Mouse (Mus musculus) testis, postnatal 10 days (tissue): ENCODE measurements around the gene Kctd17.

Experiments used
- DNase-seq: peaks from one replicate; pipeline ENCODE4 v3.0.0; 2021; ENCODE audit warnings: low spot score

Gene Kctd17

DNA sequence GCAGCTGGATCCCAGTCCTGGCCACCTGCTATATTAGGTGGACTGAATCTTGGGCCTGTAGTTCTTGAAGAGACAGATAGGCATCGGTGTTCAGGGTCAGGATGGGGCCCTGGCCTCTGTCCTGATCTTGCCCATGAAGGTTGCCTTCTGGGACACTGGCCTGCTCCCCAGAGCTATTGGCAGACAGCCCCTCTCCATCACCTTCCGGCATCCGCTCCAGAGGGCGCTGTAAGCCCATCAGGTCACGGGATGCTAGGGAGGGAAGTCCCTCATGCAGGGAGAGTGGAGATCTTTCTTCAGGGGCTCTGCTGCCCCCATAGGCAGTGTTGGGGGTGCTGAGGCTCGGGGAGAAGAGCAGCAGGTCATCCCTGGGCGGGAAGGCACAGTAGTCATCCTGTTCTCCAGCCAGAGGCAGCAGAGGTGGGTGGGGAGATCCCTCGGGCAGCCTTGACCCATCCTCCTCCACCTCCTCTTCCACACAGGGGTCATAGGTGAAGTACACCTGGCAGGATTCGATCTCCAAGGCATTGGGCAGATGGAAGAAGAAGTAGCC is 53.2 kb downstream of the Kctd17 start:
- peak; percentile 57 for DNase-seq

DNA sequence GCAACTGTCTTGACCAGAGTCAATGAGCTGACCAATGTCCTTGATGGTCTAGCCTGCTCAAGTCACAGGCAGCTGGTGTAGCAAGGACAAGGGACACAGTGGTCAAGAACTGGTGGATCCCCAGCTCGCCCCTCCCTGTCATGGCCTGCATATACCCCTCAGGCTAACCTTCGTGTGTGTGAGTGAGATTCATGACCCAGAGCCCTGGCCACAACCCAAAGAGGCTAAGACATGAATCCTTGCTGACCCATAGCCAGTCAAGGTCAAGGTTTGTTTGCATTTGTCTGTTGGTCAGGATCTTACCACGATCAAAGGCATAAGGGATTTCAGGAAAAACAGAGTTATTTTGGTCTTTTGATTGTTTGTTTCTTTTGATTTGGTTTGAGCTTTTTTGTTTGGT is 54.2 kb downstream of the Kctd17 start:
- no peak for DNase-seq

DNA sequence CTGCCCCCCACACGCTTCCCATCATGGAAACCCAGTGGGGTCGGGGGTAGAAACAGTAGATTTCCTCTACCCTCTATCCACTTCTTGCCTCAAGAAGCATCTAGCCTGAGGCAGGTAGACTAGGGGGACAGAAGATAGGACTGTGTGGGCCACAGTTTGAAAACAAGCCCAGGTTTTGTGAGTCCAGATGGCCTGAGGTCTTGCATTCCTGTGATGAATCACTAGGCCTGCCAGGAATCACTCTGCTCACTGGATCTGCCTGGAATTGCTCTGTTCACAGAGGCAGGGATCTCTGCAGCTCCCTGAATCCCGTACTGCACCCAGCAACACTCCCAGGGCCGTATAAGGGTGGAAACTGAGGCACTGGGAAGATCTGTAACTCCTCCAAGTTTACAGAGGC is 54.9 kb downstream of the Kctd17 start:
- no peak for DNase-seq

DNA sequence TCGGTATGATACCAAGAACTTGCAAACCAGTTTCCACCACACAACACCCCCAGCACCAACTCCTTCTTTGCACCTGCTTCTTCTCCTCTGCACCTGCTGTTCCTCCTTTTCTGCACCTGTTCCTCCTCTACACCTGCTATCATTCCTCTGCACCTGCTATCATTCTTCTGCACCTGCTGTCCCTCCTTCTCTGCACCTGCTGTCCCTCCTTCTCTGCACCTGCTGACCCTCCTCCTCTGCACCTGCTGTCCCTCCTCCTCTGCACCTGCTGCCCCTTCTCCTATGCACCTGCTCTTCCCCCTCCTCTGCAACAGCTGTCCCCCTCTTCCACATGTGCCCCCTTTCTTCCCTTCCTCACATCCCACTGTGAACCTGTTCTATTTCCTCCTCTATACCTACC is 58.2 kb downstream of the Kctd17 start:
- no peak for DNase-seq

DNA sequence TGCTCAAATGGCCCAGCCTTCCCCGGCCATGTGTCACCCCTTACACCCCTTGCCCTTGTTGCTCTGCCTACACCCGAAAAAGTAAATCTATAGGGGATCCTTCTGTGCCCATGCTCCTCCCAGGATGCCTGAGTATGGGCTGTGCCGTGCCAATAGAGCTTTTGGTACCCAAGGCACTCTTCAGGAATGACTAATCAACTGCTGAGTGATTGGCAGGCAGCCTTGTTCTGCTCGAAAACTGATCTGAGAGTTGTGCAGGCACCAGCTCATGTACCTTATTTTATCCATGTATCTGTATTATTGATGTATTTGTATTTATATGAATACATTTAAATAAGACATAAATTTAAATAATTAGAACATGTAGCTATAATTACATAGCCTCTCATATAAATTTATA is 58.7 kb downstream of the Kctd17 start:
- no peak for DNase-seq
